ENCODE assay signal across 25 mouse cellular contexts in the genomic region with DNA sequence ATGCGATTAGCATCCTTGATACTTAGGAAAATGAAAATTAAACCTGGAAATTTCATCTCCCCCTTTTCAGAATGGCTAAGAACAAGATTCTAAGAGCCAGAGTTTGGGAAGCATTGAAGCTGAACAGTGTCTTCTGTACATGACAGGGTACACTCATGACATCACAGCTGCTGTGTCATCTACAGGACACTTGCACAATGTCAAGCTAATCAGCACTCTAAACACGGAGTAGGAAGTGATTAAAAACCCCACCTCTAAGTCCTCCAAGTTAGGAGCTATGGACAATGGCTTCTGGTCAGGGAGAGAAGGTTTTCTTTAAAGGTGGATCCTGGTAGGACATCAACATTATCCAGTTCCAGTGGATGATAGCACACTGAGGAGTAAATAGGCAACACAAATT. TPM values are rescaled to one million over a fixed set of nuclear protein-coding genes. Genes with fewer than 3 reads are reported as not detected.
"Had no signal": no experiment of that assay in that cellular context is flagged by ENCODE, and none has a peak within 500 bp of the region (broad histone marks: within the 10 kb centered on the region; RNA-seq: fewer than 3 reads in every experiment).

No protein-coding gene starts in this region.

- H3K4me2 ChIP-seq: intestine, embryonic 15.5 days; kidney, embryonic 15.5 days; limb, embryonic 12.5 days; limb, embryonic 15.5 days; liver, embryonic 12.5 days; midbrain, embryonic 15.5 days; neural tube, embryonic 13.5 days had no signal

- H3K4me3 ChIP-seq: intestine, embryonic 15.5 days; kidney, embryonic 15.5 days; limb, embryonic 12.5 days; limb, embryonic 15.5 days; liver, embryonic 12.5 days; midbrain, embryonic 10.5 days; midbrain, embryonic 15.5 days; myocyte; neural tube, embryonic 13.5 days had no signal

- H3K9me3 ChIP-seq: intestine, embryonic 15.5 days; kidney, embryonic 15.5 days; limb, embryonic 12.5 days; limb, embryonic 15.5 days; liver, embryonic 12.5 days; midbrain, embryonic 10.5 days; midbrain, embryonic 15.5 days; neural tube, embryonic 13.5 days had no signal

- H3K27me3 ChIP-seq: intestine, embryonic 15.5 days; kidney, embryonic 15.5 days; limb, embryonic 12.5 days; limb, embryonic 15.5 days; liver, embryonic 12.5 days; midbrain, embryonic 15.5 days; neural tube, embryonic 13.5 days had no signal

- H3K4me1 ChIP-seq: intestine, embryonic 15.5 days; kidney, embryonic 15.5 days; limb, embryonic 12.5 days; limb, embryonic 15.5 days; midbrain, embryonic 10.5 days; neural tube, embryonic 13.5 days had no signal

- ATAC-seq: intestine, embryonic 15.5 days; liver, embryonic 12.5 days; midbrain, embryonic 15.5 days had no signal

- H3K9ac ChIP-seq: intestine, embryonic 15.5 days; kidney, embryonic 15.5 days; limb, embryonic 12.5 days; limb, embryonic 15.5 days; liver, embryonic 12.5 days; midbrain, embryonic 15.5 days; neural tube, embryonic 13.5 days had no signal

- H3K27ac ChIP-seq: intestine, embryonic 15.5 days; kidney, embryonic 15.5 days; limb, embryonic 12.5 days; limb, embryonic 15.5 days; liver, embryonic 12.5 days; midbrain, embryonic 10.5 days; midbrain, embryonic 15.5 days; neural tube, embryonic 13.5 days had no signal

- H3K36me3 ChIP-seq: intestine, embryonic 15.5 days; midbrain, embryonic 15.5 days had no signal

- DNase-seq: kidney, adult 11 months; kidney, adult 8-10 months; kidney, postnatal 10 days; kidney, postnatal 4 days; left cerebral cortex, postnatal 4 days; lung, adult 2 months; thymus, adult 2 months; thymus, postnatal 25 days had no signal

RNA-seq across cellular contexts. Expression of gene Vmn1r21, which starts 47.0 kb away (rescaled TPM):
- total RNA-seq: layer of hippocampus, adult 18-20 months; layer of hippocampus, postnatal 14 days; left cerebral cortex, adult 8-10 months; left cerebral cortex, postnatal 14 days; left cerebral cortex, postnatal 4 days had no signal
- polyA plus RNA-seq: intestine, embryonic 15.5 days; limb, embryonic 15.5 days; liver, embryonic 12.5 days; liver, embryonic 16.5 days; lung, adult 2 months; lung, embryonic 16.5 days; midbrain, embryonic 10.5 days; midbrain, embryonic 15.5 days; myocyte; neural tube, embryonic 13.5 days; small intestine, adult 2 months; spleen, adult 2 months; thymus, adult 2 months had no signal
